Mouse (Mus musculus) layer of hippocampus, adult 2 months (tissue): ENCODE results near the gene Gadd45g. TPM values are rescaled to one million over a fixed set of nuclear protein-coding genes. Genes with fewer than 3 reads are reported as not detected.

Experiments
- DNase-seq, 2 experiments: peaks; one replicate each; pipeline ENCODE4 v3.0.0; 2022; ENCODE audit warnings: low spot score in 2 of 2
- H3K27ac ChIP-seq: fragments of 200-600 bp; 2 replicates; pipeline ENCODE4 v1.8.1; 2022
- H3K4me3 ChIP-seq: fragments of 200-600 bp; 2 replicates; pipeline ENCODE4 v1.8.1; 2022; ENCODE audit warnings: mild to moderate bottlenecking
- CTCF ChIP-seq: fragments of 200-600 bp; conservative IDR thresholded peaks from 2 replicates; pipeline ENCODE4 v1.8.1; 2022; ENCODE audit warnings: antibody characterized with exemption, mild to moderate bottlenecking, moderate library complexity
- total RNA-seq, 2 experiments: library from RNA; stranded (reverse); gene quantifications; 2 replicates each; pipeline ENCODE4 v1.2.3; 2021

Gadd45g gene
- total RNA-seq, 2 experiments from 2014 or later = 14.8 to 22.7 TPM

DNA sequence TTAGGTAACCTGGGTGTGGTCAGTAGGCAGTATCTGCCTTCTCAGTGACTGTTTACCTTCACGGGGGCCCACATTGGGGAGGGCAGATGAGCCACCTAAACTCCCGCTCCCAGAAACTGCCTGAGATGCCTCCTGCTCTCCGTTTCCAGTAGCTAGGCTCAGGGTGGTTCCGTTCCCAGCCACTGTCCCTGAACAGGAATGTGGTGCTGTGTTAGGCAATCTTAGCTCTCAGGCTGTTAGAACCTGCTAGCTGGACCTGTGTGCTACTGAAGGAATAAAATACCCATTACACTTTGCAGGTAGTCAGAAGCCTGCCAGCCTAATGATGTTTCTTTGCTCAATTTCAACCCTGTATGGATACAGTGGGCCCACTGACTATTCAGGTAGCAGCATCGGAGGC, 37.8 kb downstream of the Gadd45g start:
- no peak for TF ChIP-seq CTCF
- Histone ChIP-seq H3K4me3 (no peak overlapping the region), H3K27ac (no peak overlapping the region)
- DNase-seq = no peak

DNA sequence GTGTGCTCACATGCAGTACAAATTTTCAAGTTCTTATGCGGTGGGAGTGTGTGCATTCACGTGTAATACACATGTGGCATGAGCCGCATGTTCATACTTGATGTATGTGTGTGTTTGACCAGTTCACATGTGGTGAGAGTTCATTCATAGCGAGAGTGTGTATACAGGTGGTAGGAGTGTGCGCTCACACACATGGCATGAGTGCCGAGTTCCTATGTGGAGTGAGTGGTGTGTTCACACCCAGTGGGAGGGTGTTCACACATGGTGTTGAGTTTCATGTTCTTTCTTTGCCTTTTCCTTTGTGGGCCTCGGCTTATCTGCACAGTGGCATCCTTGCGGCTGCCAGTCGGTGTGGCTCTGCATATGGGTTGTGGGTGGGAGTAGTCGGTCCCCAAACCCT, 39.1 kb downstream of the Gadd45g start:
- no peak for DNase-seq
- no peak for TF ChIP-seq CTCF
- no peak overlapping the region for H3K27ac ChIP-seq
- no peak overlapping the region for H3K4me3 ChIP-seq

DNA sequence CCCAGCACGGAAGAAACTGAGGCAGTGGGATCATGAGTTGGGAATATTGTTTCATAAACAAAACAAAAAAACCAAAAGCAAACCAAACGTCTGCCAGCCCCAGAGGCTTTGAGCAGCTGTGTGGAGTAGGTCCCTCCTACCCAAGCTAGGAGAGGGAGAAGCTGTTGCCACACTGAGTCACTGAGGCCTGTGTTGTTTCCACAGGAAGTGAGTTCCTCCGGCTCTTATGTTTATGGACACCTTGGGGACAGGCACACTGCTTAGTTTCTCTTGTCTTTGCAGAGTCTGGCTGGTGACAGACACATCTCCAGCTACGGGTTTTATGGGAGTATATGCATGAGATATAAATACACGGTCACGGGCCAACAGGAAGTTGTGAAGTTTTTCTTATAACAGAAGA, 39.6 kb downstream of the Gadd45g start:
- H3K4me3 ChIP-seq = no peak overlapping the region
- TF ChIP-seq CTCF = no peak

DNA sequence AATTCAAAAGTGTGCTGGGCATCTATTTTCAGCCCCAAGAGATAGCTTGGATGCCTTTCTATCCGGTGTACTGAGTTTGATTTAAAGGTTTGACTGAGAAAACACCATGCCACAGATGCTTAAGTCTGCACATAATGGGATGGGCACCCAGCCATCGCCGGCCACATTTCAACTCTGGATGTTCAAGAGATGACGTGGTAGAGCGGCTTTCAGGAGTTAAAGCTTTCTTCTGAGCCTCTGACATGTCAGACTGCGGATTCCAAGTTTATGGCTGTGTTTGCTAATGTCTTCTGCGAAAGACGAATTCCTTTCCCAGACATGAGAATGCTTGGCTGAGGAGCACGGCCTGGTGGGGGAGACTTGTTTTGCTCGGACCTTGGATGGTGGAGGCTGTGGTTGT, 40.2 kb downstream of the Gadd45g start:
- TF ChIP-seq CTCF = no peak
- H3K27ac ChIP-seq = no peak overlapping the region
- DNase-seq = no peak
- no peak overlapping the region for H3K4me3 ChIP-seq

More for the DNA sequence above, 39.6 kb downstream of the Gadd45g start:
- no peak overlapping the region for H3K27ac ChIP-seq
- no peak for DNase-seq

DNA sequence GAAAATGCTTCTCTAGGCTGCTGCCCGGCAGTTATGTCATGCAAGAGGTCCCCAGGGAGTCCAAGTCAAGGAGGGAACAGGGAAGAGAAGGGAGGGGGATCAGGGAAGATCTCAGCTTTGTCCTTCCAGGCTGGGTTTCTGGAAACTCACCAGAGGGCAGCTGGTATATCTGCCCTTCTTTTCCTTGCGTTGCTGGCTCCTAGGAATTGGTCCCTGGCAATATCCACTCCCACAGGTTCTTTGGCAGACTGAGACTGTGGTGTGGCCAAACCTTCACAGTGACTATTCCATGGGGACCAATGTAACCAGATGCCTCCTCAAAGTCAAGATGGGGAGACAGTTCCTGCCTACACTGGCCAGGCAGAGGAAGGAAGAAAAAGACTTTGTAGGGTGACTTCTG, 41.9 kb downstream of the Gadd45g start:
- no peak overlapping the region for H3K4me3 ChIP-seq
- no peak for TF ChIP-seq CTCF
- DNase-seq = no peak

DNA sequence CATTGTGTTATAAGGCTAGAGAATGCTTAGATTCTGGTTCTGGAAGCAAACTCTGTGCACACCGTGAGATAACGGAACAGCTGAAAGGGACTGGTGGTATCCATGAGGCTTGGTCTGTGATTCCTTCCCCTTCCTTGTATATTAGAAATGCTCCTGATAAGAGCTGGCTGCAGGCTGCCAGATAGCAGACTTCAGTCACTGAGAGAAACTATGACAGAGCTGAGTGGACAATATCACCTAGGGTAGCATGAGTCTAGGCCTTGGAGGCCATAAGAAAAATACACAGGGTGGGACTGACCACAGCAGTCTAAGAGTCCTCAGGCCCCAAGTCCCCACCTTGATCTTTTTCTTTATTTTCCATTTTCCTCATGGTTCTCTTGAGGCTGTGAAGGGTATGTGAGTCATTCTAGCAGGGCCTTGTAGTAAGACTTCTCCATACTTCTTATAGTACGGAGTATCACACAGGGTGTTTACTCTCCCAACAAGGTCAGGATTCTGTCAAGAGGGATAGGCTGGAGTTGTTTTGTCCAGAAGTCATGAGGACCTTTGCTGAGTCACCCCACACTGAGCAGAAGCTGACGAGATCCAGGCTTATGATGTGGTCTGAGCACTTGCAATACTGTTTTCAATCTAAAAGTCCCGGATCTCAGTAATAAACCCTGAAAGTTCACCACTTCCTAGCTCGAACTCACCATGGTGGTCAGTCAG, 45.5 kb downstream of the Gadd45g start:
- no peak for DNase-seq
- no peak for TF ChIP-seq CTCF
- Histone ChIP-seq H3K4me3 (no peak overlapping the region), H3K27ac (no peak overlapping the region)

More for the DNA sequence above, 41.9 kb downstream of the Gadd45g start:
- H3K27ac ChIP-seq = no peak overlapping the region

DNA sequence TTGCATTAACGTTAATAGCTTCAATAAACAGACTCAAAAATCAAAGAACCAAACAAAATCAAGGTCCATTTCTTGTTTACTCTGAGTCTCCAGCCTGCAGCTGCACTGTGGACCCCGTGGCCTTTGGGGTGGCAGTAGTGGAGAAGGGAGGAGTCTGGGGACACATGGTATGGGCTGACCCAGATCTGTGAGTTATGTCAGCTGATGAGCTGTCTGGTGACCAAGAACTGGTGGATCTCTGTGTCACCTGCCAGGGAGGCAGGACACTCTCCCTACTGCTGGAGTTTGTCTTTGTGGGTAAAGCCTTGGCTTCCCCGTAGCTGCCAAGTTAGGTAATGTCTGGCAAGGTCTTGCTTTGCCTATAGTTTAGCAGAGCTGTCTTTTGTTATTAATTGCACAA, 51.1 kb downstream of the Gadd45g start:
- no peak for DNase-seq
- no peak for TF ChIP-seq CTCF
- H3K4me3 ChIP-seq = no peak overlapping the region
- no peak overlapping the region for H3K27ac ChIP-seq

Other genes with a start within 250 kb of the Gadd45g start
- gene Cks2, start 201.4 kb upstream of the Gadd45g start, total RNA-seq = 1 to 10 TPM; 1.9 to 2.8 TPM
- 10 to 100 TPM; 22.5 to 22.9 TPM for gene Secisbp2, start 195.0 kb upstream of the Gadd45g start, total RNA-seq
- gene Sema4d, start 52.9 kb upstream of the Gadd45g start, total RNA-seq = 10 to 100 TPM; 76.3 to 83.9 TPM